Mouse (Mus musculus) C2C12 (cell line): ENCODE results near the gene Olfr172. TPM values are rescaled to one million over a fixed set of nuclear protein-coding genes. Genes with fewer than 3 reads are reported as not detected.

ENCODE experiments used
- H3K27me3 ChIP-seq: one replicate; pipeline ENCODE4 v1.6.1; 2011; ENCODE audit not compliant: control insufficient read depth, insufficient read depth, insufficient read length
- H3K36me3 ChIP-seq: one replicate; pipeline ENCODE4 v1.6.1; 2011; ENCODE audit not compliant: control insufficient read depth, insufficient read depth
- H3K4me3 ChIP-seq: one replicate; pipeline ENCODE4 v1.5.1; 2011; ENCODE audit warnings: mild to moderate bottlenecking, control low read depth; ENCODE audit not compliant: poor library complexity, insufficient read depth, severe bottlenecking
- H3K79me2 ChIP-seq: one replicate; pipeline ENCODE4 v1.6.1; 2011; ENCODE audit not compliant: control insufficient read depth, insufficient read depth
- H3K79me3 ChIP-seq: one replicate; pipeline ENCODE4 v1.6.1; 2011; ENCODE audit warnings: low read depth, control low read depth
- H3ac ChIP-seq: one replicate; pipeline ENCODE3; 2011; ENCODE audit warnings: low read depth; ENCODE audit not compliant: control insufficient read depth, insufficient read length
- CEBPB ChIP-seq: IDR thresholded peaks from one replicate; pipeline ENCODE4 v1.6.1; 2011; ENCODE audit warnings: low read depth, mild to moderate bottlenecking, control low read depth, moderate library complexity
- CTCF ChIP-seq: IDR thresholded peaks from one replicate; pipeline ENCODE4 v1.5.1; 2011; ENCODE audit not compliant: control insufficient read depth, insufficient read depth, insufficient read length
- FOSL1 ChIP-seq: IDR thresholded peaks from one replicate; pipeline ENCODE4 v1.8.0; 2011; ENCODE audit warnings: mild to moderate bottlenecking, low read length; ENCODE audit not compliant: poor library complexity, insufficient read depth, severe bottlenecking
- MAX ChIP-seq: IDR thresholded peaks from one replicate; pipeline ENCODE4 v1.6.1; 2011; ENCODE audit warnings: mild to moderate bottlenecking, control low read depth
- MYOD1 ChIP-seq: IDR thresholded peaks from one replicate; pipeline ENCODE4 v1.6.1; 2011; ENCODE audit warnings: low read depth; ENCODE audit not compliant: control insufficient read depth, insufficient read length
- MYOG ChIP-seq: IDR thresholded peaks from one replicate; pipeline ENCODE4 v1.6.1; 2011; ENCODE audit not compliant: control insufficient read depth, insufficient read length; ENCODE audit errors: extremely low read depth
- USF1 ChIP-seq: IDR thresholded peaks from one replicate; pipeline ENCODE4 v1.6.1; 2011; ENCODE audit warnings: low read depth, mild to moderate bottlenecking, control low read depth, moderate library complexity
- long read RNA-seq, 2 experiments: library from polyadenylated mRNA; unstranded; transcript quantifications; one replicate each; pipeline ENCODE4 v2.0.0; 2019 to 2020
- polyA plus RNA-seq: library from polyadenylated mRNA; unstranded; fragments of >200 nt; fragmentation: generic; extraction: Trizol; gene quantifications from one replicate; pipeline ENCODE4 v1.2.1, GENCODE M21; 2012; ENCODE audit warnings: missing spikeins

Olfr172 gene
- not detected for polyA plus RNA-seq
- long read RNA-seq, experiment 1 = 0 reads
- long read RNA-seq, experiment 2 = 0 reads

- no peaks in the 10 kb centered on the region for H3K79me2 ChIP-seq
- H3K27me3 ChIP-seq = no peaks in the 10 kb centered on the region
- H3K4me3 ChIP-seq = no peak within 1 kb of the TSS
- H3ac ChIP-seq = no peak within 1 kb of the TSS
- H3K36me3 ChIP-seq = no peaks in the 10 kb centered on the region
- TF ChIP-seq CTCF = no peak
- no peak for TF ChIP-seq MAX
- no peak for TF ChIP-seq CEBPB
- TF ChIP-seq FOSL1 = no peak
- no peak for TF ChIP-seq MYOD1
- TF ChIP-seq USF1 = no peak
- TF ChIP-seq MYOG = no peak
- no peaks in the 10 kb centered on the region for H3K79me3 ChIP-seq
These were observed at the start of gene Olfr172 for GRCm38 (mm10) chr16:58763076-58763475. TSS of gene Olfr172 (minus strand) at chr16:58763176.

- TF ChIP-seq CEBPB (no peak), MYOD1 (no peak), CTCF (no peak), MYOG (no peak), USF1 (no peak), MAX (no peak), FOSL1 (no peak)
- Histone ChIP-seq H3K27me3 (no peaks in the 10 kb centered on the region), H3ac (no peak within 1 kb of the TSS), H3K4me3 (no peak within 1 kb of the TSS), H3K79me3 (no peaks in the 10 kb centered on the region), H3K79me2 (no peaks in the 10 kb centered on the region), H3K36me3 (no peaks in the 10 kb centered on the region)
These were observed 37.2 kb upstream of the Olfr172 start, which contains the start of gene Olfr173 for GRCm38 (mm10) chr16:58800168-58800567. TSS of gene Olfr173 (minus strand) at chr16:58800268.

GRCm38 (mm10) chr16:58756191-58756590 is 6.8 kb downstream of the Olfr172 start:
- no peaks in the 10 kb centered on the region for H3K36me3 ChIP-seq
- no peaks in the 10 kb centered on the region for H3K79me2 ChIP-seq
- no peak overlapping the region for H3ac ChIP-seq
- no peak overlapping the region for H3K4me3 ChIP-seq
- TF ChIP-seq FOSL1 (no peak), MYOD1 (no peak), USF1 (no peak), CEBPB (no peak), MAX (no peak), CTCF (no peak), MYOG (no peak)
- H3K79me3 ChIP-seq = no peaks in the 10 kb centered on the region
- H3K27me3 ChIP-seq = no peaks in the 10 kb centered on the region

- H3K79me2 ChIP-seq = no peaks in the 10 kb centered on the region
- TF ChIP-seq CTCF = no peak
- TF ChIP-seq MYOG = no peak
- TF ChIP-seq MYOD1 = no peak
- TF ChIP-seq FOSL1 = no peak
- TF ChIP-seq CEBPB = no peak
- no peak for TF ChIP-seq MAX
- TF ChIP-seq USF1 = no peak
These were observed 11.7 kb downstream of the Olfr172 start for GRCm38 (mm10) chr16:58751314-58751713.

GRCm38 (mm10) chr16:58746715-58747114 is 16.3 kb downstream of the Olfr172 start:
- Histone ChIP-seq H3K36me3 (no peaks in the 10 kb centered on the region), H3K79me2 (no peaks in the 10 kb centered on the region), H3K27me3 (no peaks in the 10 kb centered on the region), H3ac (no peak overlapping the region), H3K79me3 (no peaks in the 10 kb centered on the region), H3K4me3 (no peak overlapping the region)
- TF ChIP-seq CTCF (no peak), MYOD1 (no peak), FOSL1 (no peak), MYOG (no peak), MAX (no peak), USF1 (no peak), CEBPB (no peak)

More at GRCm38 (mm10) chr16:58751314-58751713, 11.7 kb downstream of the Olfr172 start:
- no peaks in the 10 kb centered on the region for H3K79me3 ChIP-seq
- no peak overlapping the region for H3ac ChIP-seq
- H3K36me3 ChIP-seq = no peaks in the 10 kb centered on the region
- H3K4me3 ChIP-seq = no peak overlapping the region
- H3K27me3 ChIP-seq = no peaks in the 10 kb centered on the region
